Mouse (Mus musculus) ES-Bruce4 (cell line): ENCODE data around the gene Fgf10.

Experiments
- CTCF ChIP-seq: IDR thresholded peaks from one replicate; pipeline ENCODE4 v1.8.1; 2011; ENCODE audit warnings: low read depth, low read length
- EP300 ChIP-seq: IDR thresholded peaks from 2 replicates; pipeline ENCODE4 v1.6.1; 2011; ENCODE audit warnings: low read depth, low read length; ENCODE audit not compliant: insufficient read depth

DNA sequence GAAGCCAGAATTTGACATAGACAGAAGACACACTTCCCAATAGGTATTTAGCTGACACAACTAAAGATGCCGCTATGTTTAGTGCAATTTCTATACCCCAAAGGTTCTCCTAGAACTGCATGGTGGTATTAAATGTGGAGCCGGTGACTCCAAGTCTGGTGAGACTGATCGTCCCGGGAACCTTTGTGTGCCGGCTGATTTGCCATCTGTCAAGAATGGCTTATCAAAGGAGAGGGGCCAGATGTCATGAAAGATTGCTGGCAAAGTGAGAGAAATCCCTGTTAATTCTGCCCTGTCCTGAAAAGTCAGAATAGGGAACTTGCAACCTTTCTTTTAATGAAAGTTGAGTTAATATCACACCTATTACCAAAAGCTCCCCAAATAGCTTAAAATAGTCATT lies 12.6 kb upstream of the Fgf10 start:
- TF ChIP-seq CTCF (no peak), EP300 (no peak)
